Mouse (Mus musculus): ENCODE measurements around the gene Faxc.
A peak's percentile ranks its signal among the peaks of the same experiment; 100 is the strongest.

Faxc gene

DNA sequence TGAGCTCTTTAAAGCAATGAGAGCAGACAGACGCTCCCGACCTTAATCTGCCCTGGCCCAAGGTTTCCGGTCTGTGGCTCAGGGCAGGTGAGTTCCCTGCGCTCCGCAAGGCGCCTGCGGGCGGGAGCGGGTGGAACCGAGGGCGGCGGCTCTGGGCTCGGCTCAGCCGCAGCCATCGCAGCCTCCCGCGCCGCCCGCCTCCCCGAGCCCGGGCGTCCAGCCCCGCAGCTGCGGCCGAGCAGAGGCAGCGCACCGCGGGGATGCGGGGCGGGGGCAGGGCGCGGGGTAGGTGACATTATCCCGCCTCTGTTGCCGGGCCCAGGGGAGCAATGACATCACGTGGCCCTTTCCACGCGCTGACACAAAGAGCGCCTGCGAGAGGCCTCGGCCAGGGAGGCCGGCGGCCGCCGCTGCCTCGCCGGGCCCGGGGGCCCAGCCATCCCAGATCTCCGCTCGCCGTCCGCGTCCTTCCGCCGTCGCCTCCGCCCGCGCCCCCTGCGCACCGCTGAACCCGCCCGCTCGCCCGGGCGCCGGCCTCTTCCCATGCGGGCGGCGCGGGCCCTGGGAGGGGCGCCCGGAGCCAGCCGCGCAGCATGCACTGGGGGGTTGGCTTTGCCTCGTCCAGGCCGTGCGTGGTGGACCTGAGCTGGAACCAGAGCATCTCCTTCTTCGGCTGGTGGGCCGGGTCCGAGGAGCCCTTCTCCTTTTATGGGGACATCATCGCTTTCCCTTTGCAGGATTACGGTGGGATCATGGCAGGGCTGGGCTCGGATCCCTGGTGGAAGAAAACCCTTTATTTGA is at the start of gene Faxc:
Gene Faxc (plus strand): TSS at position 359 of the 801 bp plus-strand sequence.
- DNase-seq: peak; percentile 75 to 76

DNA sequence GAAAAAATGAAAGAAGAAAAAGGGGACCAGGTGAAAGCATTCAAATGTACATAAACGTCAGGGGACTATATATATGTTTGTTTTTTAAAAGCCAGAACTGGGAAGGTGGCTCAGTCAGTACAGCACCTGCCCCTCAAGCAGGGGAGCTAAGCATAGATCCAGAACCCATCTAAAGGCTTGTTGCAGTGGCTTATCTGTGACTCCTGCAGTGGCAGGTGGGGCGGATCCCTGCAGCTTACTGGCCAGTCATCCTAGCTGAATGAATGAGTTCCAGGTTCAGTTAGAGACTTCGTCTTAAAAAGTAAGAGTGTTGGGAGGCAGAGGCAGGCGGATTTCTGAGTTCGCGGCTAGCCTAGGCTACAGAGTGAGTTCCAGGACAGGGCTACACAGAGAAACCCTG is 48.3 kb upstream of the Faxc start:
- no peak for DNase-seq

DNA sequence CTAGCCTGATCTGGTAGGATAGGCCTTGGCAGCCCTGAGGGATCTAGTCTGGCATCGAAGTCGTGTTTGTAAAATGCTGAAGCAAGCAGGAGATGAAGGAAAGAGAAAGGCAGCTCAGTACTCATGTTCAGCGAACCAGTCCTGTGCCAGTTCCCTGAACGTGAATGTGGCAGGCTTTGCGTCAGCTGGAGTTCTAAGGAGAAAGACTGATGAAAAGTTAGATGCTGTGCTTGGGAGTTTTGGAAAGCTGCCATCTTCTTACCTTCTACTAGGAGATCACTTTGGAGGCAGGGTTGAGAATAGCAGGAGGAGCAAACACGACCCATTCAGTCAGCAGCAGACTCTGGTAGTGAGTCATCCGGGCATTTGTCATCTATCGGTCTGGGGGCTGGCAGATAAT is 45.3 kb upstream of the Faxc start:
- DNase-seq: no peak

DNA sequence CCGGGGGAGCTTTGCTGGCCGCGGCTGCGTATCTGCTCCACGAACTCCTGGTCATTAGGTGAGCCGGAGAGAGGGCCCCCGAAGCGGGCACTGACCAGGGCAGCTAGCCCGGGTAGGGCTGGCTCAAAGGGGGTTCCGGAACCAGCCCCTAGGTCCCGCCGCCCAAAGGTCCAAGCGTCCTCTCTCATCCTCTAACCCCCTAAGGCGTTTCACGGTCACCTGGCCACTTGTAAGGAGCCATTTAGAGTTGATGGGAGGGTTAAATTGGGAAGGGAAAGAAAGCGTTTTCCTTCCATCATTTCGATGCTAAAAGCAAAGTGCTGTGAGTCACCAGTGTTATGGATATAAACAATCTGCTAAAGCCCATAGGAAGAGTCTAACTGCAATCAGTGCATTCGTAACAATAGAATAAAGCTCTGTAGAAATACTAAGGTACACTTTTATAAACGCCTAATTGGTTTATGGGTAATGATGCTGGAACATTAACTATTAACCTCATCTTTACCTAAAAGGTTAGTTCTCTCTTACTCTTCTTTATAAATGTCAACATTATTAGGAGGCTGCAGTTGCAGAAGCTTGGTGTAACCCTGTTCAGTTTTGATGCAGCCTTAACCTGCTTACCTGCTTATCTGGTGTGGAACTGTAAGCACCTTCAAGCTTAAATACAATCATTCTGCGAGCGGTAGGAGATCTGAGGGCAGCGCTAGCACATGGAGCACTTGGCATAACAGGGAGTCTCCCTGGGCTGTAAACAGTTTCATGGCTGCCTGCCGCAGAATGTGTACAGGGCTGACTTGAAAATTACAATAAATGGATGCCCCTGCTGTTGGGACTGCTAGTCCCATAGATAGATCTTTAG is 872 bp downstream of the Faxc start:
- peak; percentile 11 to 36 for DNase-seq

DNA sequence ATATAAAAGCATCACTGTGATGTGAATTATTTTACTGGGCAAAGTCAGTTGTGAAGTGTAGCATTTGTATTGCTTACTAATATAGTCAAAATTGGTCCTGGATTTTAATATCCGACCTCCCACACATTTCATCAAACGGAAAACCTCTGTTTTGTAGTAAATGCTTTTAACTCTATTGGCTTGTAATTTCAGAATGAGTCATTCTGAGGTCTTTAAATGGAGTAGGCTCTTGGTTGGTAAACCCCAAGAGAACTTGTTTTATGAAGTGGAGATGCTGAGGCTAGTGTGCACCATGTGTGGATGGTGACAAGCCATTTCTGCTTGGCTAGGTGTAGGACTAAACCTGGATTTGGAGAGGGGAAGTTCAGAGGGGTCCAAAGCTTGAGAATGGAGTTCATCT is 4.2 kb downstream of the Faxc start:
- DNase-seq: no peak

DNA sequence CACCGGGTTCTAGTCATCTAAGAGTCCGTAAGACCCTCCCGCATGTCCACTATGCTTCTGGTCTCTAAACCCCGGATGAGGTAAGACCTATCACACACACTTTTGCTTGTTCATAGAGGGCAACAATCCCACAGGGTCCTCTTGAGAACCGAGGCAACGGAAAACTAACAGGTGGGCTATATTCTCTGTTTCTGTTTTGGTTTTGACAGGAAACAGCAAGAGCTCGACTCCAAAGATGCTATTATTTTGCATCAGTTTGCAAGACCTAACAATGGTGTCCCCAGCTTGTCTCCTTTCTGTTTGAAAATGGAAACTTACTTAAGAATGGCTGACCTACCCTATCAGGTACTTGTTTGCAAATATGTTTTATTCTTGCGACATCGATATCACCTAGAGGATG is 5.3 kb downstream of the Faxc start:
- no peak for DNase-seq

DNA sequence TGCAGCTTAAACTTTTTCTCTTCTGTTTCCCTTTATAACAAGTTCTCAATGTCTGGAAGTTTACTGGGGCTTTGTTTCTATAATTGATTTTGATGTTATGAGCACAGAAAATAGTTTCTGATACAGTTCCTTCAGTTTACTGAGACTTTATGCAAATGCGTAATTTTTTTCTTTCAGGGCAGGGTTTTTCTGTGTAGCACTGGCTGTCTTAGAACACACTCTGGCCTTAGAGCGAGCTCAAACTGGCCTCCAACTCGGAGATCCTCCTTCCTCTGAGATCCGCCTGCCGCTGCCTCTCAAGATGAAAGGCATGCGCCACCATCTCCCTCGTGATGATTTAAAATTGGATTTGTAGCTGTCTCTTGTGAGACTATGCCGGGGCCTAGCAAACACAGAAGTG is 6.8 kb downstream of the Faxc start:
- DNase-seq: no peak

DNA sequence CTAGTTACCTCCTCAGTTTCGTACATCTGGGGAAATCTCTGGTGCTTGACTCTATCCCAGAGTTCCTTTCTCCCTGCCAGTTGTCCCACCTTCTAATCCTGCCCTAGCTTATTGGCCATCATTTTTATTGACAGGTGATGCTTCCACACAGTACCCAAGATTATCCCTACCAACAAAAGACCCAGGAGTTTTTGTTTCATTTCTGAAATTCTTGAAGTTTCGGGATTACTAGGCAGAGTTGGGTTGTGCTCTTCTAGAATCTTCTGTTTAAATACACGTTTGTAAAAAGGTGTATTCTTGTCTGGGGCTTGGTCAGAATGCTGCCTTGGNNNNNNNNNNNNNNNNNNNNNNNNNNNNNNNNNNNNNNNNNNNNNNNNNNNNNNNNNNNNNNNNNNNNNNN is 13.5 kb downstream of the Faxc start:
- DNase-seq: no peak

DNA sequence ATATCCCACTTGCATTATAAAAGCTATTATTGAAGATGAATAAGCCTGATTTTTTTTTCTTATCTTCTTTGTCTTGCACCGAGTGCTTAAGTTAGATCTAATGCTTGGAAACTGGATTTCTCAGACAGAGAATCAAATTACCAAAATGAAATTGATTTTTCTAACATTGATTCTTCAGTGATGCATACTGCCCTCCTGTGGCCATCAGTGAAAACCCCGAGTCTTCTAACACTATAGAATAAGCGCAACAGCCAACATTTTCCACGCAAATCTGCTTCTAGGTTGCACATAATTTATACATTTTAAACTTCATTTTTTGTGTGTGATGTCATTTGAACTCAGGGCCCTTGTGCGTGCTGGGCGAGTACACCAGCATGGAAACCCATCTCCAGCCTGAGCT is 20.3 kb downstream of the Faxc start:
- DNase-seq: peak; percentile 40 to 53

DNA sequence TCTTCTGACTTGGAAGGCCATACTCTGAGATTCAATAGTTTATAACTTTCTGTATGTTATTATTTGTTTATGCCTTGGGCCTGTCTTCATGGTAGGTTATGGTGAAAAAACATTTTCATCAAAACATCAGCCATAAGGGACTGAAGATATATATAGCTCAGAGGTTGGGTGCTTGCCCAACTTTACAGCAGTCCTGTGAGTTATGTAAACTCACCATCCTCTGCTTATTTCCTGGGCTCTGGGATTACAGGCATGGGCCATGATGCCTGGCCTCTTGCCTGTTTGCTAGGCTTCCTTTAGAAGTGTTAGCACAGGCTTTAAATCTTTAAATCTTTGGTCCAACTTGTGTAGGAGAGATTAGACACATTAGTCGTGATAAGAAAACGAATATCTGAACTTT is 21.1 kb downstream of the Faxc start:
- no peak for DNase-seq

DNA sequence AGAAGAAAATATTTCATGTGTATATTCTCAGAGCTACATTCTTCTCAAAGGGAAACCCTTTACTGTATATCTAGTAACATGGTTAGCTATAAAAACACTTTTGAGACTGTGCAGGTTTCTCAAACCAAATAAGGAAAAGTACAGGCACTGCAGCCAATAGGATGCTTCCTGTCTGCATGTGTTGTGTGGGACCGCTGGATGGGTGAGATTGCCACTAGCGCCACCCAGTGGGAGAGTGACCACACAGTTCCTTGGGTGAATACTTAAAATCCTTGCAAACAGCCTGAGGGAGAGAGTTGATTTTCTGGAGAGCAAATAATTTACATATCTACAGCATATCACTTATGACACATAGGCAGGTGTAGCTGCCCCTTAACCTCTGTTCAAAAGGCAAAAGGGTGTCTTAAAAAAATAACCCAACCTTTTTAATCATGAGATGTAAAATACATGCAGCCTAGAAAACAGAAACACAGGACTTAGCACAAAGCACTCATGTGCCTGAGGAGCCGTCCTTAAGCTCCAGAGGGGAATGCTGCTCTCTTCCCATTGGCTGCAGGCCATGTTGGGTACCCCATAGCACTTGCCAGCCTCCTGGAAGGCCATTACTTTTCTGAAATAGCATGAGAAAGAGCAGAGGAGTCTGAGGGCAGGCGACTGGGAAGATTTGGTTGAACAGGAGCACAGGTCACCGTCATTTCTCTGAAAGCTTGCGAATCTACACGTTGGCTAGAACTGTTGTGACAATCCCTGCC is 26.6 kb downstream of the Faxc start:
- DNase-seq: peak; percentile 49 to 55

DNA sequence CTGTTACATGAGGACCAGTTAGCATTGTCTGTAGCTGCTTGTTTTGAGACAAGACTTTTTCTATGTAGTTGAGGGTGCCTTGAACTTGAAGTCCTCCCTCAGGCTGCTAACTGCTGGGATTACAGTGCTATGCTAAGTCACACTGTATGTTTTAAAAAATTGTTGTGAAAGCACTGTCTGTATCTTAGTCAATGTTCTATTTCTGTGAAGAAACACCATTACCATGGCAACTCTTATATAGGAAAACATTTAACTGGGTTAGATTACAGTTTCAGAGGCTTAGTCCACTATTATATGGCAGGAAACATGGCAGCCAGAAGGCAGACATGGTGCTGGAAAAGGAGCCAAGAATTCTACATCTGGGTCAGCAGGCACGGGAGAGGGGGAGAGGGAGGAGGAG is 40.8 kb downstream of the Faxc start:
- DNase-seq: no peak

DNA sequence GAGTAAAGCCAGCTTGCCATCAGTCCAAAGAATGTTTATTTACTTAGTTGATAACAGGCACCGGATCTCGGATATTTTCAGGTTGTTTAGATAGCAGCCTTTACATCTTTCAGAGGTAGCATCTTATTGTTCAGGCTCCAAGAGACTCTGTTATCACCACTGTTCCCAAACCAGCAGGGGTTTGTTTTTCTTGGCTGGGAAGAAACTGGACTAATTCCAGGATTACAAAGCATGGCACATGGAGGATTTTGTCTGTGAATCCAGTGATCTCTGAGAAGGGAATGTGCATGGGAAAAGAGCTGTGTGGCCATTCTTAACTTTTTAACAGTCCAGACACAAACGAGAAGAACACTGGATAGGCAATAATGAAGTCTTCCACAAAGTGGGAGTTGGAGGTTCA is 43.0 kb downstream of the Faxc start:
- DNase-seq: peak; percentile 21 to 66

DNA sequence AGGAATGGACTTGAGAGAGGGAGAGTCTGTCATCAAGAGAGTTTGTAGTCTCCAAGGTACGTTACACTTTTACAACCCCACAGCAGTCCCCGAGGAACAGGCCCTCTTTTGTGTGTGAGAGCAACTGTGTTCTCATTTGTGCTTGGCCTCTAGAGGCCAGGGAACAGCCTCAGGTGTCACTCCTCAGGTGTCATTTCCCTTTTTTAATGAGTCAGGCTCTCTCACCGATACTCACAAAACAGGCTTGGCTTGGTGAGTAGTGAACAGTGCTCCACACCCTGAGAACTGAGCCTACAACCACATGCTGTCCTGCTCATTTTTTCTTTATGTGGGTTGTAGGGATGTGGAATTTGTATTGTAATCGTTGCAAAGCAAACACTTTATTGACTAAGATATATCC is 49.3 kb downstream of the Faxc start:
- no peak for DNase-seq

DNA sequence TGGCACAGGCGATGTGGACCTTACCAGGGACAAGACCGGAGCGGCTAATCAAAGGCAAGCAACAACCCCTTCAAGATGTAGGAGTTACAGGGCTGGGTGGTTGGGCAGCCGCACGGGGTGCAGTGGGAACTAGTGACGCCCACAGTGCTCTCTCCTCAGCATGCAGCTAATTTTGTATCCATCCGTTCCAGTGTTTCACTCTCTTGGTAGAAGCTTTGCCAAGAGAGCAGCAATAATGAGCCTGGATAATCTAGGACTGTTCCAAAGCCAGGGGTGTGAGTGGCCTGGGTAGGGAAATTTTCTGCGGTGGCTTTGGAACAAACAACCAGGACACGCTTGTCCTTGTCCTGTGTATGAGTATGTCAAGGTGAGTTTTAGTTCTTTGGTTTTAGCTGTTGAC is 51.3 kb downstream of the Faxc start:
- DNase-seq: no peak

DNA sequence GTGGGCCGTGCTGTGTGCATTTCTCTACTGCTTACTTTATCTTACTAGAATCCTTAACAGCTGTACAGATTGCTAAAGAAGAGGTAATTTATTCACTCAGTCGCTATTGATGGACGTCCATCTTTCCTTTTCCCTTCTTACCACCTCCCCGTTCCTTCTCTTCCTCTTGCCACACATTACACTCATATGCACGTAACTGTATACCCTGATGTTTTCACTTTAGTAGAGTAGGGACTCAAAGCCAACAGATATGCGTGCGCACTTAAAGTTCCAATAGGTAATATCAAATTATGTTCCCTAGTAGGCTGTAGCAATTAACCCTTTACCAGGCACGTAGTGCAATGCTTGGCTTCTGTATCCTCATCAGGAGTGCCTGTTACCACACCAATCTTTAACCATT is 55.7 kb downstream of the Faxc start:
- no peak for DNase-seq

DNA sequence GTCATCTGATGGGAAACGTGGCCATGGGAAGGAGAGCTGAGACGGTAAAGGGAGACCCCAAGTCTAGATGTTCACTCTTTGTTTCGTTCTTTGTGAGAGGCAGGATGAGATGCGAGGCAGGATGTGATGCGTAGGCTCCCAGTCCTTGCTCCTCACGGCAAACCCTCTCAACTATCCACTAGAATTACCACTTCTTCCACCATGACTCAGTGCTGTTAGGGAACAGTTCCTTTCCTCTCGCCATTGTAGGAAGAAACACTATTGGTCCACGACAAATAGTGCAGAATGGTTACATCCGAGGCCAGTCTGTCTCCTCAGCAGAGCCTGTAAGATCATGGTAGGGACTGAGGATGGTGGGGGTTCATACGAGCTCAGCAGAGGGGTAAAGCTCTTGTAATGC is 56.3 kb downstream of the Faxc start:
- no peak for DNase-seq

DNA sequence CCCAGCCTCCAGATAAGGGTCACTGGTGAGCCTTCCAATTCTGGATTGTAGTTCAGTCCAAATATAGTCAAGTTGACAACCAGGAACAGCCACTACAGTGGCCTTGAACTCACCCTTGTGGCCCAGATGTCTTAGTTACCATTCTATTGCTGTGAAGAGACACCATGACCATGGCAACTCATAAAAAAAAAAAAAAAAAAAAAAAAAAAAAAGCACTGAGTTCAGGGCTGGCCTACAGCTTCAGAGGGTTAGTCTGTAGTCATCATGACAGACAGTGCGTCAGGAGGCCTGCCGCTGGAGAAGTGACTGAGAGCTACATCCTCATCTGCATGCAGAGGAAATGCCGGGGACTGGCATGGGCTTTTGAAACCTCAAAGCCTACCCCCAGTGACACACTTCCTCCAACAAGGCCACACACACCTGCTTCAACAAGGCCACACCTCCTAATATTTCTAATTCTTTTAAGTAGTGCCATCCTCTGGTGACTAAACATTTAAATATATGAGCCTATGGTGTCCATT is 58.5 kb downstream of the Faxc start:
- DNase-seq: no peak

DNA sequence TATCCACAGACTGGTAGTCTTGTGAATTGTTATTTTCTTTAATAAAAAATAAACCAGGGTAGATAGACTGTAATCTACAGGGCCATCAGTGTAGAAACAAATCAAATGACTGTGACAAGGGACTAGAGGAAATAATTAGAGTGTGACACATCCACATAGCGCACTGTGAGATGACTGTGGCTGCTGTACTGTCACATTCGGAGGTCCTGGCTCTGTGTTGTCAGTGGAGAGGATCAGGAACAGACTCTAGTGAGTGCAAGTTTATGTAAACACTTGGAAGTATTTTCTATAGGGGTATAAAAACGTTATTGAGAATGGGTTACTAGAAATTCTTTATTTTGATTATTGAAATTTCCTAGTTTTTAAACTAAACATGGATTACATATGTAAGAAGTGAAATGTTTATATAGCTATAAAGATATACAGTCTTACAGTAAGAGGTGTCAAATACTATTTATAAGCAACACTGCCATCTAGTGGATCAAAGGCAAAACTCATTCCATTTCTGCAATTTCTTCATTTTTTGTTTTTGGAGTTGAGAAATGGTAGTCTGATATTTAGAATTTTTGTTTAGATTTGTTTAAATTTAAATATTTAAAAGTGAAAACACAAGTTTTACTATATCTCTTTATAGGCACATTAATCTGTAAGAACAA is 59.6 kb downstream of the Faxc start:
- no peak for DNase-seq

DNA sequence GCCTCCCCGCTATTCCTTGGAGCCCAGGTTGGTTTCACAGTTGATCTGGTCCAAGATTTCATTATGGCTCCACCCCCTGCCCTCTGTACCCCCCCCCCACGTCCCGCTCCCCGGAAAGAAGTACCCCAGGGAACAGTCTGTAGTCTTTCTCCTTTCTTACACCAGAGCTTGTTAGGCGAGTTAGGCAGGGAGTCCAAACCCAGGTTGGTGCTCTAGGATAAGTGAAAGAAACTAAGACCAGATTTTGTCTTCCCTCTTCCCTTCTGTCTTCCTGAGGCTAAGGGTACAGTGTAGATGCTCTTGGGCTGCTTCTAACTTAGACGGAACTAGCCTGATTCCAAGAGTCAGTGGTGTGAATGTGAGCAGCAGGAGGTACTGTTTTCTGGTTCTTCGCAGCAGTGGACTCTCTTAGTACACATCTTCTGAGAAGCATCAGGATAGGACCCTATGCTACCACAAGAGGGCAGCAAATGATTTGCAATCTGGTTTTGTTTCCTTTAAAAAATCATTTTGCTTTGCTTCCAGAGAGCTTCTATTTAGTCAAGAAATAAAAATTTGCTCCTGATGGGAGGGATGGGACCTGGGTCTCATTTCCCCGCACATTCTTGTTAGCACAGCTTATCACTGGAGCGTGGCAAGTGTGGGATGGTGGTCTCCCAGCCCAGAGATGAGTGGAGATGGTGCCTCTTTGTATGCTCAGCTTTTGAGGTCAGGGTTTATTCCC is 86.7 kb downstream of the Faxc start:
- peak; percentile 9 to 54 for DNase-seq

DNA sequence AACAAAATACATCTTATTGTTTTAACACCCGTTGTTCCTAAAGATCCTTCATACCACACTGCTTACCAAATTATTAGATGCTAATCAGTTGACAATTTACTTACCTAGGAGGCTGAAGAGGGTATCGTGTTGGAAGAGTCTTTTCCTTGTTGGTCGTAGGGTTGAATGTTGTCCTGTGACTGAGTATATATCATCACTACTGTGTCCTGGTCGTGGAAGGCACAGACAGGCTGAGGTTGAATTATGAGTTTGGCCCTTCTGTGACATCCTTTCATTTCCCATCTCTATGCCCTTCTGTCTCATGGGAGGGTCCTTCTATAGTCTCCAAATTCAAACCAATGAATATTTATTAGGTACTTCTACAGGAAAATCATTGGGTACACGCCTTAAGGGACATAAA is 87.3 kb downstream of the Faxc start:
- DNase-seq: no peak

DNA sequence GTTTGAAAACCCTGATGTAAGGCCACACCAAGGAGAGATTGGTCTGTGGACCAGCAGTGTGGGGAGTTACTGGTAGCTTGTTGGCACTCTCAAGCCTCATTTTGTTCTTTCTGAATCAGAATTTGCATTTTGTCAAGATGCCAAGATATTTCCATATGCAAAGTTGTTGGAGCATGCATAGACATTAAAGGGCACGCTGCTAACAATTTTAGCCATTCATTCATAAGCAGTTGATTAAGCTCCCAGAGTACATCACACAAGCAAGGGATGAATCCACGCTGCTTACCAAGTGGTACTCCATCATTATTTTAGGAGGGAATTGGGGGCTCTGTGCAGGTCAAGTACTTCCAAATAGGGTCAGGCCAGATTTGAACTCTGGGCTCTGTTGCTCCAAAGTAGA is 98.8 kb downstream of the Faxc start:
- no peak for DNase-seq

All from cerebellum, postnatal 36 days (tissue).